Mouse (Mus musculus) embryonic facial prominence, embryonic 11.5 days (tissue): ENCODE measurements around the gene Fbxl19. TPM values are rescaled to one million over a fixed set of nuclear protein-coding genes. Genes with fewer than 3 reads are reported as not detected.
"Not testable (repeated sequence)": the region's sequence is repeated elsewhere in the genome, so short reads cannot be mapped to it uniquely, and the experiment has no call there.

ENCODE experiments used
- ATAC-seq: fragments of 200-750 bp; cut with Nextera tagmentation; replicated peaks from 2 replicates; pipeline ENCODE4 v1.8.0; 2017; ENCODE audit warnings: low read depth; ENCODE audit not compliant: insufficient number of reproducible peaks, low FRiP score, low TSS enrichment
- DNase-seq: peaks from one replicate; pipeline ENCODE4 v3.0.0-alpha.2; 2015; ENCODE audit warnings: low spot score
- H3K27ac ChIP-seq: fragments of 300-500 bp; sonication (generic); replicated peaks from 2 replicates; pipeline ENCODE4 v1.5.1; 2014; ENCODE audit warnings: mild to moderate bottlenecking, low read depth, low read length, control low read depth
- H3K27me3 ChIP-seq: fragments of 300-500 bp; sonication (generic); 2 replicates; pipeline ENCODE4 v1.6.1; 2014; ENCODE audit warnings: mild to moderate bottlenecking, low read length, moderate library complexity, mixed read lengths; ENCODE audit not compliant: control insufficient read depth, insufficient read depth
- H3K36me3 ChIP-seq: fragments of 300-500 bp; sonication (generic); replicated peaks from 2 replicates; pipeline ENCODE4 v1.6.1; 2014; ENCODE audit warnings: low read depth, mild to moderate bottlenecking, low read length, moderate library complexity, mixed read lengths; ENCODE audit not compliant: control insufficient read depth, insufficient read depth
- H3K4me1 ChIP-seq: fragments of 300-500 bp; sonication (generic); 2 replicates; pipeline ENCODE4 v1.6.1; 2014; ENCODE audit warnings: low read length, mixed read lengths; ENCODE audit not compliant: control insufficient read depth, insufficient read depth
- H3K4me2 ChIP-seq: fragments of 300-500 bp; sonication (generic); 2 replicates; pipeline ENCODE4 v1.6.1; 2014; ENCODE audit warnings: low read depth, mild to moderate bottlenecking, control low read depth, low read length, moderate library complexity
- H3K4me3 ChIP-seq: fragments of 300-500 bp; sonication (generic); 2 replicates; pipeline ENCODE4 v1.5.1; 2014; ENCODE audit warnings: low read depth, low read length, control low read depth
- H3K9ac ChIP-seq: fragments of 300-500 bp; sonication (generic); replicated peaks from 2 replicates; pipeline ENCODE4 v1.6.1; 2014; ENCODE audit warnings: mild to moderate bottlenecking, control low read depth, low read length
- H3K9me3 ChIP-seq: fragments of 300-500 bp; sonication (generic); replicated peaks from 2 replicates; pipeline ENCODE4 v1.6.1; 2016; ENCODE audit warnings: mild to moderate bottlenecking, low read length, inconsistent platforms, mixed read lengths; ENCODE audit not compliant: control insufficient read depth
- WGBS: fragments of 180-500 bp; shearing (Covaris S2); extraction: QIAGEN DNeasy Blood & Tissue Kit; methylation state at CpG from one replicate; pipeline ENCODE4 v1.1.7; 2014; 5-methylcytosine and 5-hydroxymethylcytosine counted together
- polyA plus RNA-seq: library from polyadenylated mRNA; unstranded; fragments of >200 nt; fragmentation: Nextera tagmentation; extraction: Ambion mirVana; gene quantifications from 2 replicates; pipeline ENCODE4 v1.2.1, GENCODE M21; 2014

The Fbxl19 gene
- polyA plus RNA-seq, 1 experiment from 2014 or later: 9.4 TPM

GRCm38 (mm10) chr7:127772080-127772479 lies 27.7 kb downstream of the Fbxl19 start:
- H3K4me1 ChIP-seq: peaks cover 2% of the 10 kb centered on the region; the same call in 1 of the 2 replicates
- H3K4me2 ChIP-seq: no peak overlapping the region
- no peak for DNase-seq
- H3K27me3 ChIP-seq: no peaks in the 10 kb centered on the region
- no peak overlapping the region for H3K9ac ChIP-seq
- WGBS: 80% methylated on average over 3 of the region's 3 CpGs
- ATAC-seq: no peak
- H3K4me3 ChIP-seq: no peak overlapping the region
- no peaks in the 10 kb centered on the region for H3K9me3 ChIP-seq
- no peak overlapping the region for H3K27ac ChIP-seq
- H3K36me3 ChIP-seq: no peaks in the 10 kb centered on the region; the same call in 1 of the 2 replicates

GRCm38 (mm10) chr7:127772557-127772956 lies 28.2 kb downstream of the Fbxl19 start:
- H3K9ac ChIP-seq: no peak overlapping the region
- no peaks in the 10 kb centered on the region for H3K27me3 ChIP-seq
- no peak overlapping the region for H3K4me2 ChIP-seq
- no peak for DNase-seq
- H3K4me3 ChIP-seq: no peak overlapping the region
- H3K36me3 ChIP-seq: no peaks in the 10 kb centered on the region; the same call in 1 of the 2 replicates
- no peaks in the 10 kb centered on the region for H3K9me3 ChIP-seq
- H3K4me1 ChIP-seq: peaks cover 2% of the 10 kb centered on the region; the same call in 1 of the 2 replicates
- no peak overlapping the region for H3K27ac ChIP-seq
- 79% methylated on average over 1 of the region's 1 CpGs for WGBS
- no peak for ATAC-seq

- H3K4me2 ChIP-seq: no peak overlapping the region
- DNase-seq (peak; percentile 77), ATAC-seq (no peak)
- no peak overlapping the region for H3K27ac ChIP-seq
- H3K9me3 ChIP-seq: no peaks in the 10 kb centered on the region
- peaks cover 2% of the 10 kb centered on the region; the same call in 1 of the 2 replicates for H3K4me1 ChIP-seq
- H3K9ac ChIP-seq: no peak overlapping the region
- WGBS: 44% methylated on average over 9 of the region's 9 CpGs
- H3K27me3 ChIP-seq: no peaks in the 10 kb centered on the region
- no peak overlapping the region for H3K4me3 ChIP-seq
- no peaks in the 10 kb centered on the region for H3K36me3 ChIP-seq
These were observed 29.5 kb downstream of the Fbxl19 start for GRCm38 (mm10) chr7:127773664-127774384.

GRCm38 (mm10) chr7:127775837-127776236 lies 31.5 kb downstream of the Fbxl19 start:
- not testable (repeated sequence) for H3K36me3 ChIP-seq, H3K9me3 ChIP-seq, DNase-seq, ATAC-seq, H3K27ac ChIP-seq, H3K4me1 ChIP-seq, H3K27me3 ChIP-seq
- Histone ChIP-seq H3K4me2 (peak overlapping the region; percentile 59), H3K9ac (peak overlapping the region; percentile 85), H3K4me3 (peak overlapping the region; percentile 89)
- 71% methylated on average over 7 of the region's 7 CpGs for WGBS

- H3K27me3 ChIP-seq: no peaks in the 10 kb centered on the region
- H3K4me2 ChIP-seq: peak within 1 kb of the TSS; percentile 69
- under 1% methylated on average over 23 of the region's 23 CpGs for WGBS
- H3K27ac ChIP-seq: peak within 1 kb of the TSS; percentile 91
- no peaks in the 10 kb centered on the region; the same call in 1 of the 2 replicates for H3K36me3 ChIP-seq
- no peaks in the 10 kb centered on the region for H3K9me3 ChIP-seq
- peak within 1 kb of the TSS; percentile 85 for H3K9ac ChIP-seq
- DNase-seq (peak; percentile 90), ATAC-seq (peak; percentile 30; the same call in 1 of the 2 replicates)
- H3K4me3 ChIP-seq: peak within 1 kb of the TSS; percentile 89
- H3K4me1 ChIP-seq: no peaks in the 10 kb centered on the region
These were observed 32.1 kb downstream of the Fbxl19 start, which contains the start of gene Setd1a for GRCm38 (mm10) chr7:127776426-127776825. Setd1a (plus strand) TSS chr7:127776670.

- Histone ChIP-seq H3K9me3 (no peaks in the 10 kb centered on the region), H3K4me2 (peak overlapping the region; percentile 59), H3K36me3 (no peaks in the 10 kb centered on the region; the same call in none of the 2 replicates), H3K27me3 (no peaks in the 10 kb centered on the region), H3K4me3 (peak overlapping the region; percentile 89), H3K9ac (peak overlapping the region; percentile 85), H3K4me1 (no peaks in the 10 kb centered on the region), H3K27ac (peak overlapping the region; percentile 91)
- peak; percentile 97 for DNase-seq
- 0% methylated on average over 61 of the region's 70 CpGs for WGBS
- peak; percentile 82 for ATAC-seq
These were observed 32.6 kb downstream of the Fbxl19 start for GRCm38 (mm10) chr7:127776878-127777473.

GRCm38 (mm10) chr7:127777474-127778266 lies 33.3 kb downstream of the Fbxl19 start:
- H3K9ac ChIP-seq: peak overlapping the region; percentile 85
- H3K4me2 ChIP-seq: peak overlapping the region; percentile 69
- H3K4me3 ChIP-seq: peak overlapping the region; percentile 89
- H3K9me3 ChIP-seq: no peaks in the 10 kb centered on the region
- DNase-seq (peak; percentile 69), ATAC-seq (peak; percentile 29)
- no peaks in the 10 kb centered on the region for H3K27me3 ChIP-seq
- no peaks in the 10 kb centered on the region; the same call in none of the 2 replicates for H3K36me3 ChIP-seq
- 3% methylated on average over 49 of the region's 66 CpGs for WGBS
- H3K27ac ChIP-seq: peak overlapping the region; percentile 91
- no peaks in the 10 kb centered on the region for H3K4me1 ChIP-seq
